Mouse (Mus musculus) neutrophil, adult 5-6 weeks (primary cell): ENCODE measurements around the gene Gmds. TPM values are rescaled to one million over a fixed set of nuclear protein-coding genes. Genes with fewer than 3 reads are reported as not detected.

Experiments used
- ATAC-seq: fragments of 151-379, 151-347 bp; 2 replicates; pipeline ENCODE4 v1.8.0; 2017; ENCODE audit warnings: mild to moderate bottlenecking, moderate TSS enrichment; ENCODE audit not compliant: insufficient number of reproducible peaks, poor library complexity, low FRiP score, severe bottlenecking; ENCODE audit errors: extremely low read depth
- total RNA-seq: library from RNA; stranded (forward); fragments of 200-1000 nt; gene quantifications from 2 replicates; pipeline ENCODE4 v1.2.3, GENCODE M21; 2017

The Gmds gene
- total RNA-seq, 1 experiment from 2014 or later, result 7.9 TPM

GRCm38 (mm10) chr13:32047980-32048959 is 290.3 kb downstream of the Gmds start:
- ATAC-seq, result no peak

- ATAC-seq, result no peak
Observed at GRCm38 (mm10) chr13:32046961-32047360, 291.6 kb downstream of the Gmds start.

- no peak for ATAC-seq
Observed at GRCm38 (mm10) chr13:32042748-32043147, 295.8 kb downstream of the Gmds start.

- ATAC-seq, result no peak
Observed at GRCm38 (mm10) chr13:32040822-32041221, 297.7 kb downstream of the Gmds start.

GRCm38 (mm10) chr13:32036902-32037301 is 301.6 kb downstream of the Gmds start:
- ATAC-seq, result no peak

GRCm38 (mm10) chr13:32034799-32035448 is 303.6 kb downstream of the Gmds start:
- no peak for ATAC-seq

- ATAC-seq, result no peak
Observed at GRCm38 (mm10) chr13:32034139-32034538, 304.4 kb downstream of the Gmds start.

- no peak for ATAC-seq
Observed at GRCm38 (mm10) chr13:32026226-32026975, 312.1 kb downstream of the Gmds start.

- no peak for ATAC-seq
Observed at GRCm38 (mm10) chr13:32024822-32025221, 313.7 kb downstream of the Gmds start.

GRCm38 (mm10) chr13:32020455-32021249 is 317.9 kb downstream of the Gmds start:
- no peak for ATAC-seq

- no peak for ATAC-seq
Observed at GRCm38 (mm10) chr13:32019256-32019620, 319.3 kb downstream of the Gmds start.

- no peak for ATAC-seq
Observed at GRCm38 (mm10) chr13:32018518-32019255, 319.9 kb downstream of the Gmds start.

- ATAC-seq, result no peak
Observed at GRCm38 (mm10) chr13:32008802-32009201, 329.7 kb downstream of the Gmds start.

GRCm38 (mm10) chr13:32008116-32008641 is 330.4 kb downstream of the Gmds start:
- no peak for ATAC-seq

GRCm38 (mm10) chr13:31993391-31993790 is 345.1 kb downstream of the Gmds start:
- ATAC-seq, result no peak

GRCm38 (mm10) chr13:31992409-31993201 is 345.9 kb downstream of the Gmds start:
- no peak for ATAC-seq

GRCm38 (mm10) chr13:31981198-31981597 is 357.3 kb downstream of the Gmds start:
- no peak for ATAC-seq
